Mouse (Mus musculus) brain, embryonic 14.5 days (tissue): ENCODE results near the gene Elmo3. TPM values are rescaled to one million over a fixed set of nuclear protein-coding genes. Genes with fewer than 3 reads are reported as not detected.
A peak's percentile ranks its signal among the peaks of the same experiment; 100 is the strongest.

Experiments used
- DNase-seq: peaks from one replicate; pipeline ENCODE4 v3.0.0-alpha.2; 2011; ENCODE audit warnings: low read depth
- CTCF ChIP-seq: fragments of 200-500 bp; IDR thresholded peaks from 2 replicates; pipeline ENCODE4 v1.5.1; 2012; ENCODE audit warnings: inconsistent platforms, mild to moderate bottlenecking, moderate library complexity, borderline replicate concordance; ENCODE audit not compliant: insufficient read depth, insufficient read length; ENCODE audit errors: extremely low read depth
- POLR2A ChIP-seq: fragments of 200-500 bp; IDR thresholded peaks from 2 replicates; pipeline ENCODE4 v1.6.1; 2012; ENCODE audit warnings: mild to moderate bottlenecking, inconsistent platforms, borderline replicate concordance; ENCODE audit not compliant: poor library complexity, insufficient read depth, insufficient read length, severe bottlenecking; ENCODE audit errors: extremely low read depth
- polyA plus RNA-seq: library from polyadenylated mRNA; depleted of rRNA; stranded (reverse); fragments of >200 nt; gene quantifications from 2 replicates; pipeline ENCODE4 v1.2.3, GENCODE M21; 2012

The Elmo3 gene
- polyA plus RNA-seq, 1 experiment: 2.3 TPM

DNA sequence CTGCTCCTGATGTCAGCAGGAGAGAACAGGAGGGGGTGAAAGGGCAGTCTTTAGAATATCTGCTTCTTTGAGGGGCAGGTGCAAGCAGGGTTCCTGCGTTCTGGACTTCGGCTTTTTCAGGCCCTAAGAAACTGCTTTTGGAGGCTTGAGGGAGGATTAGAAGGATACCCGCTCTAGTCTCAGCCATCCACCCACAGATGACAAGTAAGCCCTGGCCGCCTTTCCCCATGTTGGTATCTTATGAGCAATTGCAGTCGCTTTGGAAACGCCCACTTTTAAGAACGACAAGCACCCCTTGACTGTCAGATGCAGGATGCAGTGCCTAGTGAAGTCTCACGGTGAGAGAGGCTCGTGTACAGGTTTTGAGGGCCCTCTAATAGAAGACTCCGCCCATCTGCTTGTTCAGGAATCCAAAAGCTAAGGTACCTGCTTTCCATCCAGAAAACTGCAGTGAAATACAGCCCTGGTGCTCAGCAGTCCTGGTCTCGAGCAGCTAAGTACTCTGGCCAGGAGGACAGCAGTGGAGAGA is 13.3 kb downstream of the Elmo3 start:
- no peak for TF ChIP-seq CTCF
- TF ChIP-seq POLR2A: no peak
- DNase-seq: no peak

DNA sequence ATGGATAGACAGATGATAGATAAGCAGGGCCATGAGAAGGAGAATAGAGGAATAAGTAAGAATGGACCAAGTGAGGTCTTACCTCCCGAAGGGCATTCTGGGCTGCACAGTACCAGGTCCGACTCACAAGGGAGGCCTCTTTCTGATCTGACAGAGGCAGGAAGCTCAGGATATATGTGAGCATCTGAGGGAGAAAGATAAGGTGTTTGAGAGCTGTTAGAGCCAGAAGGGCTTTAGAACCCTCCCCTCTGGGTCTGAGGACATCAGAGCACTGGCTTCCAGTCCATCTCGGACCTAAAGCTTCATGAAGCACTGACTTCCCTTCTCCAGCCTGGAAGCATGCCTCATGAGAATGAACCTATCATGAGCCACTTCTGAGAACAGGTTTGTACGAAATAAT is 17.8 kb downstream of the Elmo3 start:
- no peak for TF ChIP-seq CTCF
- TF ChIP-seq POLR2A: no peak
- DNase-seq: no peak

DNA sequence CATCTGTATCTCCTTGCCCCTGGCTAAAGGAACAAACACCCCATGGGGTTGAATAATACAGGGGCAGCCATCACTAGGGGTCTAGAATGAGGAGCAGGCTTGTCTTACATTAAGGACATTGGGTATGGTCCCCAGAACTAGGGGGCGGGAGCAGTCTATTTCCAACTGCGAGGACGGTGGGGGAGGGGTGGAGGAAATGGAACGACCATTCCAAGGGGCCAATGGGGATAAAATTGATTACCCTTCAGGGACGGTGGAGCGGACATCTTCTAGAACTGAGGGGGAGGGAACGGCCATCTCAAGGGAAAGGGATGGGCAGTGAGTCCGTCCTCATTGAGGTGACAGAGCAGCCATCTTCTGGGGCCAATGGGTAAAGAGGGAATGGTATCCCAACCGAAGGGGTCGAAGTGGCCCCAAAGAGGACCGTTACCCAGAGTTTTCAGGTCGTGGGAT is 20.3 kb downstream of the Elmo3 start:
- no peak for DNase-seq
- TF ChIP-seq CTCF: no peak

DNA sequence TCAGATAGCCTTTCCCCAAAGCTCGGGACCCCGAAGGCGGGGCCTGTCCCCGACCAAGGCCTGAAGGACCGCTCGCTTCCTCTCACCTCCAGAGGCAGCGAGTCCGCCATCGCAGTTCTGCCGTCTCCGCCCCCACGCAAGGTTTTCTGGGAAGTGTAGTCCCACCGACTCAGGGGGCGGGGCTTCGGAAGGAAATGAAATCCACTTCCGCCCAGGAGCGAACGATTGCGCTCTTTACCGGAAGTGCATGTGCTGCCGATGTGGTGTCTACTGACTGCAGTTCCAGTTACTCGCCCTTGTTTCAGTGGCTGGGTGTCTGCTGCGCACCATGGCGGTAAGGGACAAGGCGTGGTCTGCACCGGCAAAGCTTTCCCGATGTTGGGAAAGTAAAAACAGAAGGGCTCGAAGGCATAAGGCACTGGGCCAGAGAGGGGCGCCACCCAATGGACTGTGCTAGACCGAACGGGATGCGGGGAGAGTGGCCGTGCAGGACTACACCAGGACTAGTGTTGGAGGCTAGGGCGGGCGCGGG is 20.8 kb downstream of the Elmo3 start, which contains the start of the genes Lrrc29 and Tmem208:
Gene Lrrc29, minus strand, starts transcription at position 138 of the 532 bp plus-strand sequence.
Gene Tmem208, plus strand, starts transcription at position 214 of the 532 bp plus-strand sequence.
- peak; percentile 34; the same call in 1 of the 2 replicates for TF ChIP-seq CTCF
- TF ChIP-seq POLR2A: peak; percentile 73; the same call in 1 of the 2 replicates

DNA sequence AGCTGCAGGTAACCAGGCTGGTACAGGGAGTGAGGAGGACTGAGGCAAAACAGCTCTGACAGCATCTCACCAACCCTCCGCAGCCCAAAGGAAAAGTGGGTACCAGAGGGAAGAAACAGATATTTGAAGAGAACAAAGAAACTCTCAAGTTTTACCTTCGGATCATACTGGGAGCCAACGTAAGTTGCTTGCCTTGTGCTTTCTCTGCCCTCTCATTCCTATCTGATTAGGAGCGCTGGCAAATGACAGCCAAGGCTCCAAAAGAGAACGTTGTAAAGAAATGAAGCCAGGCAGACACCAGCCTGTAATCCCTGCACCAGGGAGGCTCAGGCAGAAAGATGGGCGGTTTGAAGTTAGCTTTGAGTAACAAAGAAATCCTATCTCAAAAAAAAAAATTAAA is 21.6 kb downstream of the Elmo3 start:
- no peak for DNase-seq
- TF ChIP-seq POLR2A (no peak), CTCF (no peak)

More for the DNA sequence above, 20.8 kb downstream of the Elmo3 start, which contains the start of the genes Lrrc29 and Tmem208:
- peak; percentile 99 for DNase-seq

DNA sequence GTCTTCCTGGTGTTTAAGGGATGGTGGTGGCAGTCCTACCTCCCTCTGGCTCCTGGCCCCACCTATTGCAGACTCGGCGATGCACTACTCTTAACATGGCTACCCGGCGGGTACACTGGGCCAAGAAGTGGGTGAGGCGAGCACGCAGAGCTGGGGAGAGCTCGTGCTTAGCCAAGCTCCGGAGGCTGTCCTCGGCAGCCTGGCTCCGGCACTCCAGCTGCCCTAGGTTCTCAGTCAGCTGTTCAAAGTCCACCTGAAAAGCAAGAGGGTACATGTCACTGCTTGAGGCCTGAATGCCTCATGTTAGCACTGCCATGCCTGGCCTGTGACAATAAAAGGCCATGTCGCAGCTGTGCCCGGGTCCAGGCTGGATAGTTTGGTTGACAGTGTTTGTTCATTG is 24.9 kb downstream of the Elmo3 start:
- TF ChIP-seq POLR2A: no peak
- TF ChIP-seq CTCF: no peak
- no peak for DNase-seq

DNA sequence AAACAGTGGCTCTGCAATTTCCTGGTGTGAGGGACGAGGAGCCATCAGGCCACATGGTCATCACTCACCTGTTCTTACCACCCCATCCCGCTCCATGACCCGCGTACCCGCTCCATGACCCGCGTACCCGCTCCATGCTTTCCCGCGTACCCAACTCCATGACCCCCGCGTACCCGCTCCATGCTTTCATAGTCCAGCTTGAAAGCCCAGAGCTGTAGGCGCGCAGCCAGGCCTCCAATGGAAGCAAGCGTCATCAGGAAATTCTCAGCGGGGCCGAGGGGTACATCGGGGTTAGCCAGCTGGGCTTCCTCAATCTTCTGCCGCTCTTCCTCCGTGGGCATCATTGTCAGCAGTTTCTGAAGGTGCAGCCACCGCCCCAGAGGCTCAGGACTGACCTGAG is 26.1 kb downstream of the Elmo3 start:
- no peak for DNase-seq
- TF ChIP-seq CTCF (no peak), POLR2A (no peak)

DNA sequence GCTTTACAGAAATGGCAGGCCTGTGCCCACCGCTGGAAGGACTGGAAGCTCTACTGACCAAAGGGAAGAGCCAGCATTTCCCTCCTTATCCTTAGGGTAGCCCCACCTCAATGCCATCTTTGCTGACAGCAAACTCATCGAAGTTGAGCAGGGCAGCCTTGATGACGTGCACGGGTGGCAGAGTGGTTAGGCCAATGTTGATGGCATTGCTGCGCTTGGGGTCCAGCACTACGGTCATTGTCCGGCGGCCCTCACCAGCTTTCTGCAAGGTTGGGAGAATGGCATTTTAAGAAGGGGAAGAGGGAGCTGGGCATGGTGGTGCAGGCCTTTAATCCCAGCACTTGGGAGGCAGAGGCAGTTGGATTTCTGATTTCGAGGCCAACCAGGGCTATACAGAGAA is 26.5 kb downstream of the Elmo3 start:
- no peak for DNase-seq
- TF ChIP-seq CTCF: no peak

DNA sequence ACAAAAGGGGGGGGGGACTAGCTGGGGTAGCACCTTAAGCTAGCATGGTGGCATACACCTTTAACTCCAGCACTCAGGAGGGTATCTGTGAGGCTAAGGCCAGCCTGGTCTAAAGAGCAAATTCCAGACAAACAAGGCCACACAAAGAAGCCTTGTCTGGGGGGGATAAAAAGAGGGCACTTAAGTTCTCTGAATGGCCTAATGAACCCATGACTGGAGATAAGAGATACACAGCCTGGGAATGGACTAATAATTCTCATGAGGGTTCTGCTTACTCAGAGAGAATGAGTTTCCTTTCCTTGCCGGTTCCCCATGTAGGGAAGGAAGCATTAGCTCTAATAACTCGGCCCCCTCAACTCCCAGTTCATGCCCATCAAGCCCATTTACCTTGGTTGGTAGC is 27.1 kb downstream of the Elmo3 start:
- no peak for DNase-seq
- no peak for TF ChIP-seq POLR2A
- TF ChIP-seq CTCF: no peak

DNA sequence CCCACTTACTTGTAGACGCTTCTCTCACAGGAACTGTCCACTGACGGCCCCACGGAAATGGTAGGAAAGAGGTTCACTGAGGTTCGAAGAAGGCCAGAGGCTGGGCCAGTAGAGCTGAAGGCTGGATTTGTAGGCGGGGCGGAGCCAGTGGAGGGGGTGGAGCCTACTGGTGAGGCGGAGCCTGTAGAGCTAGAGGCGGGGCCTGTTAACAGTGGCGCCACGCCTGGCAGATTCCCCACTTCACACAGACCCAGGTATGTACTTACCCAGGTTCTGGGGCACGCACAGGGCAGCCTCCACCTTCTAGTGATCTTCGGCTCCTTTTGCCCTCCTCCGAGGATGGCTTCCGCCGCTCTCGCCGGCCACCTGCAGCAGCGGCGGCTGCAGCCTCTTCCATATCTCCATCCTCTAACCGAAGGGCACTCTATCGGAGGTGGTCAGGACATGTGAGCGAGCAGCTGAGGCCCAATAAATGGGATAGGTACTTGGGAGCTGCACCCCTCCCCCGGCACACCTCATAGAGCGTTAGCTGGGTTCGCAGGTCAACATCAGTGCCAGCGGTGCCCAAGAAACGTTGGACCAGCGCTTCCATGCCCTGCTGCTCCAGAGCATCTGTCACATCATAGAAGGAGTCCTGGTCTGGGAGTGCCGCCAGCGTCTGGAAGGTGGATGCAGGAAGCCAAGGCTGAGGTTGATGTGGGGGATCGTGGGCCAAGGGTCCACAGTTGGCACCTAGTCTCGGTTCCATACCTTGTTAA is 31.2 kb downstream of the Elmo3 start:
- TF ChIP-seq CTCF: no peak
- no peak for TF ChIP-seq POLR2A
- DNase-seq: no peak

DNA sequence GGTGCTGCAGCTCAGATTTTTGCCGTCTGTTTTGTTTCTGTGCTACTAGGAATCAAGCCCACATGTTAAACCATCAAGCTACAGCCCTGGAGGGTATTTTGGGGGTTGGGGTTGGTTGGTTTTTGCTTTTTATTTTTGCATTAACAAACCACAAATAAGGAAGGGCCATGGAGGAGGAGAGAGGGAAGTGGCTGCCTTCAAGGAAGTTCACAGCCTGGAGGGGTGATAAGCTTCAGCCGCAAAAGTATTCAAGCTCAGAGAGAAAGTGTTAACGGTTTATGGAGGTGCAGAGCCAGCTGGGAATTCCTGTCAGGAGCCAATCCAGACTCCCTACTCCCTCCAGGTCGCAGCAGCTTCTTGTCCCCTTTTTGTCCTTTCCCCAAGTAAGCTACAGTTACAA is 33.6 kb downstream of the Elmo3 start:
- DNase-seq: no peak
- TF ChIP-seq CTCF: no peak
- TF ChIP-seq POLR2A: no peak
